Mouse (Mus musculus) liver, postnatal 0 days (tissue): Measurements from ENCODE around the gene Hexim1.

Experiments
- CTCF ChIP-seq: sonication (generic); IDR thresholded peaks from 2 replicates; pipeline ENCODE4 v1.5.1; 2016; ENCODE audit warnings: antibody characterized with exemption, low read depth
- EP300 ChIP-seq: IDR thresholded peaks from 2 replicates; pipeline ENCODE4 v1.6.1; 2016; ENCODE audit warnings: antibody characterized with exemption, low read depth, mild to moderate bottlenecking

DNA sequence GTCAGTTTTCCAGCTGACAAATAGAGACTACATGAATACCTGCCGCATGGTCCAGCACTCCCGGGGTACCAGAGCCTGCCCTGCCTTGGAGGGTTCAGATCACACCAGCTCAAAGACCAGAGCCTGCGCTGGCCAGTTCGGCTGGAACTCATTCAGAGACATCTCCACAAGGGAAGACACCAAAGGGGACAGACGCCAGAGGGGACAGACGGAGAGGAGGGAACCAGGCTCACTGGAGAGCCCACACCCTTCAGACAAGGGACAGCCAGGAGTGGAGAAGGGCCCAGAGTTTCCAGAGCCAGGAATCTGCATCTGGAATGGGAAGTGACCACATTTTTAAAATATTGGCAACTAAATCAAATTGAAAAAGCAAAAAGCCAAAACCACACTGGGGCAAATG is 34.4 kb upstream of the Hexim1 start:
- TF ChIP-seq CTCF (no peak), EP300 (no peak)
